Mouse (Mus musculus) kidney, postnatal 10 days (tissue): Measurements from ENCODE around the gene Yrdc.

Source experiments
- DNase-seq: peaks from one replicate; pipeline ENCODE4 v3.0.0; 2021; ENCODE audit warnings: mixed read lengths

Gene Yrdc

GRCm38 (mm10) chr4:124850261-124850913 is at the start of gene Yrdc:
TSS of gene Yrdc (plus strand) at chr4:124850679.
- peak; percentile 97 for DNase-seq

- DNase-seq, result peak; percentile 95
Observed at GRCm38 (mm10) chr4:124801552-124802308, 48.7 kb upstream of the Yrdc start, which contains the start of gene Mtf1. TSS of gene Mtf1 (plus strand) at chr4:124802104.

GRCm38 (mm10) chr4:124802309-124803260 is 47.9 kb upstream of the Yrdc start:
- DNase-seq, result peak; percentile 98

GRCm38 (mm10) chr4:124803406-124803805 is 47.1 kb upstream of the Yrdc start:
- DNase-seq, result no peak

- peak; percentile 19 for DNase-seq
Observed at GRCm38 (mm10) chr4:124808511-124808910, 42.0 kb upstream of the Yrdc start.

GRCm38 (mm10) chr4:124809136-124809883 is 41.2 kb upstream of the Yrdc start:
- DNase-seq, result no peak

GRCm38 (mm10) chr4:124810056-124810455 is 40.4 kb upstream of the Yrdc start:
- DNase-seq, result no peak

- DNase-seq, result no peak
Observed at GRCm38 (mm10) chr4:124811347-124811975, 39.0 kb upstream of the Yrdc start.

- DNase-seq, result no peak
Observed at GRCm38 (mm10) chr4:124815901-124816300, 34.6 kb upstream of the Yrdc start.

GRCm38 (mm10) chr4:124817803-124818202 is 32.7 kb upstream of the Yrdc start:
- DNase-seq, result peak; percentile 66

GRCm38 (mm10) chr4:124818832-124819231 is 31.6 kb upstream of the Yrdc start:
- DNase-seq, result no peak

GRCm38 (mm10) chr4:124824967-124825366 is 25.5 kb upstream of the Yrdc start:
- DNase-seq, result no peak

GRCm38 (mm10) chr4:124825371-124825965 is 25.0 kb upstream of the Yrdc start:
- DNase-seq, result no peak

GRCm38 (mm10) chr4:124829671-124830070 is 20.8 kb upstream of the Yrdc start:
- DNase-seq, result no peak

GRCm38 (mm10) chr4:124832796-124833195 is 17.7 kb upstream of the Yrdc start:
- no peak for DNase-seq

- no peak for DNase-seq
Observed at GRCm38 (mm10) chr4:124838035-124838700, 12.3 kb upstream of the Yrdc start.

- DNase-seq, result no peak
Observed at GRCm38 (mm10) chr4:124840998-124841397, 9.5 kb upstream of the Yrdc start.

- peak; percentile 52 for DNase-seq
Observed at GRCm38 (mm10) chr4:124843493-124843892, 7.0 kb upstream of the Yrdc start.

- peak; percentile 89 for DNase-seq
Observed at GRCm38 (mm10) chr4:124847573-124847972, 2.9 kb upstream of the Yrdc start.

- peak; percentile 69 for DNase-seq
Observed at GRCm38 (mm10) chr4:124849631-124850260, 733 bp upstream of the Yrdc start.
